Mouse (Mus musculus): Measurements from ENCODE around the gene Rap1a. TPM values are rescaled to one million over a fixed set of nuclear protein-coding genes. Genes with fewer than 3 reads are reported as not detected.

The Rap1a gene
- 4.7 and 6.9 TPM in 2 replicates for polyA plus RNA-seq (2012; rRNA removed)

DNA sequence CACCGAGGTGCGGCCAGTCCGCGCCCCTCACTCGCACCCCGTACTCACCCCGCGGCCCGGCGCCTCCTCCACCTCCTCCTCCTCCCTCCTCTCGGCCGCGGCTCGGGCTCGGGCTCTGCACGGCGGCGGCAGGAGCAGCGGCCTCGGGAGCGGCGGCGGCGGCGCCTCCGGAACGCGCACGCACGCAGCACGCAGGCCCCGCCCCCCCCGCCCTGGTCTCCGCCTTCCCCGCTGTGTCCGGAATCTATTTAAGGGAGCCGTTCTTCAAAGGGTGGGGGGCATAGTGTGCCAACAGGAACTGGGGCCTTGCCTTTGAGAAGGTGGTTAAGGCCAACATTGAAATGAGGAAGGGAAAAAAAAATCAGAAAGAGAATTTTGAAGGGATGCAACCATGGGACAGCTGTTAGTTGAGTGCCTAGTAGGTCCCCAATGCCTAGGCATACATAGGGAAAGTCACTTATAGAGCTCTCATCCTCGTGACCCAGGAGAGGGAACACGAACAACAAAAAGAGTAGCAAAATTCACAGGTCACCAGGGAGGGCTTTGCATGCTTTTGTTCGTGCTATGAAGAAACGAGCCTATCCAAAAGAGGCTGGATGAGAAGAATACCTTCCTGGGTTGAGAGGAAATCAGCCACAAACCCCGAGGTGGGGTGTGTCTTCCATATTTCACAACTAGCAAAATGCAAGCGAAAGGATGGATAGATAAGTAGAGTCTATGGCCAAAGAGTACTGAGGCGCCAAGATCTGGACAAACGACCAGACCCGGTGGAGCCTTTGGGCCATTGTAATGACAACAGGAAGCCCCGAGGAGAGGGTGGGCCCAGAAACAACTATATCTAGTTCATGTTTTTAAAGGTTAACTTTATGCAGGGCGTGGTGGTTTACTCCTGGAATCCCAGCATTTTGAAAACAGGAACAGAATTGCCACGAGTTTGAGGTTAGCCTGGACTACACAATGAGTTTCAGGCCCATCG, at the start of gene Rap1a:
Rap1a (minus strand) TSS at position 146 of the 976 bp plus-strand sequence.
- peak within 1 kb of the TSS; percentile 69 for H3K27ac ChIP-seq (ENCODE audit: control insufficient read depth, insufficient read depth, low read depth, low read length)
- peak; percentile 54 for TF ChIP-seq POLR2A (IDR thresholded peaks at IDR 0.05; ENCODE audit: control insufficient read depth, low read depth, low read length)
- TF ChIP-seq CTCF (IDR thresholded peaks at IDR 0.05; ENCODE audit: control insufficient read depth, insufficient read depth, insufficient replicate concordance, low read depth, low read length), result no peak
- peak within 1 kb of the TSS; percentile 81 for H3K4me3 ChIP-seq (ENCODE audit: control insufficient read depth, low read depth, low read length)
- peaks cover 13% of the 10 kb centered on the region for H3K4me1 ChIP-seq (ENCODE audit: control insufficient read depth, insufficient read depth, low read length)
- no peaks in the 10 kb centered on the region for H3K27me3 ChIP-seq (ENCODE audit: control insufficient read depth, insufficient read depth, low read length)
- no peaks in the 10 kb centered on the region for H3K36me3 ChIP-seq (ENCODE audit: control insufficient read depth, insufficient read depth, low read length)

DNA sequence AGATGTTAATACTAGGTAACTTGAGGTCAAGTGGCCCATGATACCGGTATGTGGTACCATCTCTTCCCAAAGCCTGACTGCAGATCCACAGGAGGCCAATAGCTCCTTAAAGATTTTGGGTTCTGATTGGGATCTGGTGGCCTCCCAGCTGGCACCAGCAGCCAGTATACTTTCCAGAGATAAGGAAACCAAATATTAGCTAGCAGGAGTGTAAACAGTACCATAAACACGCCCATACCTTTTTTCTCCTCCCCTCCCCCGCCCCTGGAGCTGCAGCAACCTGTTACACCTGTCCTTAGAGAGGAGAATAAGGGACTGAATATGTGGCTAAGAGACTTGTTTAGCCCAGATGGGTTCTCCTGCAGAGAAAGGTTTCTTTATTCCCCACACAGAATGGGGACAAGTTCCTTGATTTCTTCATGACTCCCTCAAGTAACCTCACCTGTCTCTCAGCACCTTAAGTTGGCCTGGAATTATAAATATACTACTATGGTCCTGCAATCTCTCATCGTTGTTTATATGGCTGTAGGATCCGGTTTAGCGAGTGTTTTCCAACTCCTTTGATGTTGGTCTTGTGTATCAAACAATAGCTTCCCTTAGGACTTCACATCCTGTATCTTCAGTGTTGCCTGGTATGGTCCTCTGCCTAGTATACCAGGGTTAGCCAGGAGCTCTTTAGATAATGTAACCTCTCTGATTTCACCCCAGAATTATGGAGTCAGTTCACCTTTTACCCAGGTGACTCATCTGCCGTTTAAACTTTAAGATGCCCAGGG, 45.3 kb upstream of the Rap1a start:
- H3K27ac ChIP-seq (ENCODE audit: control insufficient read depth, insufficient read depth, low read depth, low read length), result no peak overlapping the region
- no peak overlapping the region for H3K4me3 ChIP-seq (ENCODE audit: control insufficient read depth, low read depth, low read length)
- TF ChIP-seq POLR2A (IDR thresholded peaks at IDR 0.05; ENCODE audit: control insufficient read depth, low read depth, low read length), result no peak
- TF ChIP-seq CTCF (IDR thresholded peaks at IDR 0.05; ENCODE audit: control insufficient read depth, insufficient read depth, insufficient replicate concordance, low read depth, low read length), result no peak
- no peaks in the 10 kb centered on the region for H3K27me3 ChIP-seq (ENCODE audit: control insufficient read depth, insufficient read depth, low read length)
- H3K4me1 ChIP-seq (ENCODE audit: control insufficient read depth, insufficient read depth, low read length), result no peaks in the 10 kb centered on the region
- H3K36me3 ChIP-seq (ENCODE audit: control insufficient read depth, insufficient read depth, low read length), result no peaks in the 10 kb centered on the region

DNA sequence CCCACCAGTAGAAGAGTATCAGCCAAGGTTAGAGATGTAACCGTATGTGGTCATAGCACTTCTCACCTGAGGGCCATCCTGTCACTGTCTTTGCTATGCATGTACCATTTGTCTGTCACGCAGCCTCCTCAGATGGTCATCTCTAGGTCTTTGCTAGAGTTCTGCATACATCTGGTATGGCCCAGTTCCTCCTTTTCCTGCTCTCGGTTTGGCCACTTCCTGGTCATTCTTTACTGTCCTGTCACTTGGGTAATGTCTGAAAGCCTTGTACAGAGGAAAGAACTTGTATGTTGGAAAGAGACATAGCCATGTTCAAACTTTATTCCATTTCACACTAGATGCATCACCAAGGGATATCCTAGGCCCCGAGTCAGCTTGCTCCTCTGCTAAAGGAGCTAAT, 38.7 kb upstream of the Rap1a start:
- Histone ChIP-seq H3K36me3 (ENCODE audit: control insufficient read depth, insufficient read depth, low read length) (no peaks in the 10 kb centered on the region), H3K4me3 (ENCODE audit: control insufficient read depth, low read depth, low read length) (no peak overlapping the region), H3K27ac (ENCODE audit: control insufficient read depth, insufficient read depth, low read depth, low read length) (no peak overlapping the region), H3K4me1 (ENCODE audit: control insufficient read depth, insufficient read depth, low read length) (no peaks in the 10 kb centered on the region), H3K27me3 (ENCODE audit: control insufficient read depth, insufficient read depth, low read length) (no peaks in the 10 kb centered on the region)
- TF ChIP-seq POLR2A (IDR thresholded peaks at IDR 0.05; ENCODE audit: control insufficient read depth, low read depth, low read length) (no peak), CTCF (IDR thresholded peaks at IDR 0.05; ENCODE audit: control insufficient read depth, insufficient read depth, insufficient replicate concordance, low read depth, low read length) (no peak)

DNA sequence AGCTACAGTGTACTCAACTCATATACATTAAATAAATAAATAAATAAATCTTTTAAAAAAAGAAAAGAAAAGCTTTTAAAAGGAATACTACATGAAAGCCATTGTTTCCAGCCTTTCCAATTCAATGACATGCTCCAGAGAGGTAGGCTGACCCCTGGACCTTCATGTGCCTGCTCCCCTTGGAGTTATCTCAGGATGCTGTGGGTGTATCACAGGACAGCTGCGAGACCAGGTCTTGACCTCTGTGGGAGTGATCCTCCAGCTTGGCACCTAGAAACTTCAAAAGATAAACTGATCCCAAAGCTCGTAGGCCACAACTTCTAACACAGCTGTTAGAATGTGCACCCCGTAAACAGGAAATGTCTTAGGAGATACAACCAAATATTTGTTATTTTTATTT, 37.5 kb upstream of the Rap1a start:
- H3K27ac ChIP-seq (ENCODE audit: control insufficient read depth, insufficient read depth, low read depth, low read length), result no peak overlapping the region
- no peak overlapping the region for H3K4me3 ChIP-seq (ENCODE audit: control insufficient read depth, low read depth, low read length)
- H3K4me1 ChIP-seq (ENCODE audit: control insufficient read depth, insufficient read depth, low read length), result no peaks in the 10 kb centered on the region
- H3K36me3 ChIP-seq (ENCODE audit: control insufficient read depth, insufficient read depth, low read length), result no peaks in the 10 kb centered on the region
- TF ChIP-seq POLR2A (IDR thresholded peaks at IDR 0.05; ENCODE audit: control insufficient read depth, low read depth, low read length) (no peak), CTCF (IDR thresholded peaks at IDR 0.05; ENCODE audit: control insufficient read depth, insufficient read depth, insufficient replicate concordance, low read depth, low read length) (no peak)
- H3K27me3 ChIP-seq (ENCODE audit: control insufficient read depth, insufficient read depth, low read length), result no peaks in the 10 kb centered on the region

DNA sequence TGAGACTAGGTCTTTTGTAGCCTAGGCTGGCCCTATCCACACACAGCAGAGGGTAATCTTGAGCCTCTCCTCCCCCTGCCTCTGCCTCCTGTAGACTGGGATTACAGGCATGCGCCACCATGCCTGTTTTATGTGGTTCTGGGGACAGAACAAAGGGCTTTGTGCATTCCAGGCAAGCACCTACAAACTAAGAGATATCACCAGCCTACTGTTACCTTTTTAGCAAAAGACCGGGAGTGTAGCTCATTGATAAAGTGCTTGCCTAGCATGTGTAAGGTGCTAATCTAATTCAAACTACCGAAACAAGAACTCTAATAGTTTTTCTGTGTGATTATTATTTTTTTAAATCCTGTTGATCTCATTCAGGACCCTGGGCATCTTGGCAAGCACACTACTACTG, 35.7 kb upstream of the Rap1a start:
- Histone ChIP-seq H3K36me3 (ENCODE audit: control insufficient read depth, insufficient read depth, low read length) (no peaks in the 10 kb centered on the region), H3K4me1 (ENCODE audit: control insufficient read depth, insufficient read depth, low read length) (no peaks in the 10 kb centered on the region), H3K27ac (ENCODE audit: control insufficient read depth, insufficient read depth, low read depth, low read length) (no peak overlapping the region), H3K27me3 (ENCODE audit: control insufficient read depth, insufficient read depth, low read length) (no peaks in the 10 kb centered on the region), H3K4me3 (ENCODE audit: control insufficient read depth, low read depth, low read length) (no peak overlapping the region)
- TF ChIP-seq CTCF (IDR thresholded peaks at IDR 0.05; ENCODE audit: control insufficient read depth, insufficient read depth, insufficient replicate concordance, low read depth, low read length) (no peak), POLR2A (IDR thresholded peaks at IDR 0.05; ENCODE audit: control insufficient read depth, low read depth, low read length) (no peak)

DNA sequence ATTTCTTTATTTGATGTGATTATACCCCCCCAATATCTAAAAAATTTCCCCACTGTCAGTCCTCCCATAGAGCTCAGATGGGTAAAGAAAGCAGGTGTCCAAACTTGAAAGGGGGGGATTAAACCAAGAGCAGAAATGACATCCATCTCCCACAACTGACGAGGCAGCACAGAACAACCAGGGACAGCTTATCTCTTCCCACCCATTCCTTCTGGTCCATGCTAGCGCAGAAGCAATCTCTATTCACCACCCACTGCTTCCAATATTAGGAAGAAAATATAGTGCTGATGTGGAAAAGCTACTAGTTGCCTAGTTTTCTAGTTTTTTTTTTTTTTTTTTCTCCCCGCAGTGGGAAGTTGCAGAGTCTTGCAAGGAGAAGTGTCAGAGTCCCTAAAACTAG, 34.7 kb upstream of the Rap1a start:
- Histone ChIP-seq H3K36me3 (ENCODE audit: control insufficient read depth, insufficient read depth, low read length) (no peaks in the 10 kb centered on the region), H3K27ac (ENCODE audit: control insufficient read depth, insufficient read depth, low read depth, low read length) (no peak overlapping the region), H3K4me1 (ENCODE audit: control insufficient read depth, insufficient read depth, low read length) (no peaks in the 10 kb centered on the region), H3K4me3 (ENCODE audit: control insufficient read depth, low read depth, low read length) (no peak overlapping the region), H3K27me3 (ENCODE audit: control insufficient read depth, insufficient read depth, low read length) (no peaks in the 10 kb centered on the region)
- TF ChIP-seq CTCF (IDR thresholded peaks at IDR 0.05; ENCODE audit: control insufficient read depth, insufficient read depth, insufficient replicate concordance, low read depth, low read length) (no peak), POLR2A (IDR thresholded peaks at IDR 0.05; ENCODE audit: control insufficient read depth, low read depth, low read length) (no peak)

DNA sequence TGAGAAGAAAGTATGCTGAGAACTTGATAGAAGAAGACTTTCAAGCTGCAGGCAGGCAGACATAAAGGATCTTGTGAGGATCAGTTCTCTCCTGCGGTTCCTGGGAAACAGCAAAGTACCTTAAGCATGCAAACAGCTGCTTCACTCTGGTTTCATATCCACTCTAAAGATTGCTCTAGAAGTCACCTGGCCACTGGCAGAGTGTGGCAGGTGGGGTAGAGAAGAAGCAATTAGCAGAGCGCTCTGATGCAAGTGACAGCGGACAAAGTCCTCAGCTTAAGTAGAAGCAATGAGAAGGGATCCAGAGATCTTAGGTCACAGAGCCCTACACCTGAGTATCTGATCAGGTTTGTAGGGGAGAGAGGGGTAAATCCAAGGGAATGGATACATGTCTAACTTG, 30.4 kb upstream of the Rap1a start:
- H3K27me3 ChIP-seq (ENCODE audit: control insufficient read depth, insufficient read depth, low read length), result no peaks in the 10 kb centered on the region
- H3K27ac ChIP-seq (ENCODE audit: control insufficient read depth, insufficient read depth, low read depth, low read length), result no peak overlapping the region
- TF ChIP-seq POLR2A (IDR thresholded peaks at IDR 0.05; ENCODE audit: control insufficient read depth, low read depth, low read length), result no peak
- TF ChIP-seq CTCF (IDR thresholded peaks at IDR 0.05; ENCODE audit: control insufficient read depth, insufficient read depth, insufficient replicate concordance, low read depth, low read length), result no peak
- no peak overlapping the region for H3K4me3 ChIP-seq (ENCODE audit: control insufficient read depth, low read depth, low read length)
- H3K4me1 ChIP-seq (ENCODE audit: control insufficient read depth, insufficient read depth, low read length), result no peaks in the 10 kb centered on the region
- no peaks in the 10 kb centered on the region for H3K36me3 ChIP-seq (ENCODE audit: control insufficient read depth, insufficient read depth, low read length)

Measured in testis, adult 2 months (tissue).